Mouse (Mus musculus) midbrain, embryonic 14.5 days (tissue): Measurements from ENCODE around the gene Creg2. TPM values are rescaled to one million over a fixed set of nuclear protein-coding genes. Genes with fewer than 3 reads are reported as not detected.

Experiments used
- ATAC-seq: fragments of 200-750 bp; cut with Nextera tagmentation; 2 replicates; pipeline ENCODE4 v1.8.0; 2017; ENCODE audit warnings: moderate number of reproducible peaks, moderate library complexity; ENCODE audit not compliant: low FRiP score, low TSS enrichment
- DNase-seq: peaks from one replicate; pipeline ENCODE4 v3.0.0-alpha.2; 2015
- H3K27ac ChIP-seq: fragments of 300-500 bp; sonication (generic); replicated peaks from 2 replicates; pipeline ENCODE4 v1.5.1; 2014; ENCODE audit warnings: mild to moderate bottlenecking, low read depth, low read length, moderate library complexity
- H3K27me3 ChIP-seq: fragments of 300-500 bp; sonication (generic); 2 replicates; pipeline ENCODE4 v1.6.1; 2014; ENCODE audit warnings: low read length, control low read depth, mixed read lengths; ENCODE audit not compliant: control insufficient read depth, insufficient read depth
- H3K36me3 ChIP-seq: fragments of 300-500 bp; sonication (generic); 2 replicates; pipeline ENCODE4 v1.6.1; 2014; ENCODE audit warnings: low read length, control low read depth; ENCODE audit not compliant: control insufficient read depth, insufficient read depth
- H3K4me1 ChIP-seq: fragments of 300-500 bp; sonication (generic); 2 replicates; pipeline ENCODE4 v1.6.1; 2014; ENCODE audit warnings: mild to moderate bottlenecking, antibody characterized with exemption, low read length, control low read depth; ENCODE audit not compliant: control insufficient read depth, insufficient read depth
- H3K4me2 ChIP-seq: fragments of 300-500 bp; sonication (generic); 2 replicates; pipeline ENCODE4 v1.6.1; 2014; ENCODE audit warnings: mild to moderate bottlenecking, low read length, moderate library complexity
- H3K4me3 ChIP-seq: fragments of 300-500 bp; sonication (generic); replicated peaks from 2 replicates; pipeline ENCODE4 v1.5.1; 2014; ENCODE audit warnings: low read depth, low read length
- H3K9ac ChIP-seq: fragments of 300-500 bp; sonication (generic); replicated peaks from 2 replicates; pipeline ENCODE4 v1.6.1; 2014; ENCODE audit warnings: mild to moderate bottlenecking, low read length, moderate library complexity
- H3K9me3 ChIP-seq: fragments of 300-500 bp; sonication (generic); 2 replicates; pipeline ENCODE4 v1.6.1; 2016; ENCODE audit warnings: low read length, control low read depth, mixed read lengths; ENCODE audit not compliant: control insufficient read depth
- WGBS: fragments of 180-500 bp; shearing (Covaris S2); extraction: QIAGEN DNeasy Blood & Tissue Kit; methylation state at CpG from one replicate; pipeline ENCODE4 v1.1.7; 2014; 5-methylcytosine and 5-hydroxymethylcytosine counted together
- polyA plus RNA-seq: library from polyadenylated mRNA; unstranded; fragments of >200 nt; fragmentation: Nextera tagmentation; extraction: Ambion mirVana; gene quantifications from 2 replicates; pipeline ENCODE4 v1.2.1, GENCODE M21; 2014

Gene Creg2
- polyA plus RNA-seq, 1 experiment from 2014 or later: 4.2 TPM

GRCm38 (mm10) chr1:39645905-39646759 lies 5.1 kb downstream of the Creg2 start:
- ATAC-seq (no peak), DNase-seq (peak; percentile 64)
- H3K4me2 ChIP-seq: no peak overlapping the region
- H3K9ac ChIP-seq: no peak overlapping the region
- peaks cover 9% of the 10 kb centered on the region; the same call in 1 of the 2 replicates for H3K4me1 ChIP-seq
- WGBS: 34% methylated on average over 8 of the region's 8 CpGs
- peak overlapping the region; percentile 61 for H3K27ac ChIP-seq
- H3K36me3 ChIP-seq: no peaks in the 10 kb centered on the region
- no peaks in the 10 kb centered on the region for H3K27me3 ChIP-seq
- H3K4me3 ChIP-seq: no peak overlapping the region
- H3K9me3 ChIP-seq: no peaks in the 10 kb centered on the region

GRCm38 (mm10) chr1:39644333-39644732 lies 6.9 kb downstream of the Creg2 start:
- WGBS: 74% methylated on average over 1 of the region's 1 CpGs
- Histone ChIP-seq H3K4me1 (peaks cover 6% of the 10 kb centered on the region; the same call in 1 of the 2 replicates), H3K9me3 (no peaks in the 10 kb centered on the region), H3K27ac (no peak overlapping the region), H3K4me2 (no peak overlapping the region), H3K4me3 (no peak overlapping the region), H3K27me3 (no peaks in the 10 kb centered on the region), H3K9ac (no peak overlapping the region), H3K36me3 (no peaks in the 10 kb centered on the region)
- DNase-seq (no peak), ATAC-seq (no peak)

GRCm38 (mm10) chr1:39641667-39642066 lies 9.6 kb downstream of the Creg2 start:
- DNase-seq: no peak
- no peak overlapping the region for H3K9ac ChIP-seq
- no peaks in the 10 kb centered on the region for H3K9me3 ChIP-seq
- H3K4me2 ChIP-seq: no peak overlapping the region
- H3K27ac ChIP-seq: no peak overlapping the region
- 0 out of 2 replicates have a peak, but pooled peaks cover 7% of the 10 kb centered on the region for H3K4me1 ChIP-seq
- WGBS: 87% methylated on average over 7 of the region's 7 CpGs
- H3K4me3 ChIP-seq: no peak overlapping the region
- no peaks in the 10 kb centered on the region for H3K36me3 ChIP-seq
- no peaks in the 10 kb centered on the region for H3K27me3 ChIP-seq
- no peak for ATAC-seq

GRCm38 (mm10) chr1:39637139-39637538 lies 14.1 kb downstream of the Creg2 start:
- Histone ChIP-seq H3K27me3 (no peaks in the 10 kb centered on the region), H3K4me3 (no peak overlapping the region), H3K36me3 (no peaks in the 10 kb centered on the region), H3K9ac (no peak overlapping the region), H3K4me2 (no peak overlapping the region), H3K4me1 (peaks cover 6% of the 10 kb centered on the region; the same call in 1 of the 2 replicates), H3K27ac (no peak overlapping the region), H3K9me3 (no peaks in the 10 kb centered on the region)
- ATAC-seq (no peak), DNase-seq (no peak)
- 48% methylated on average over 8 of the region's 8 CpGs for WGBS

- Histone ChIP-seq H3K9ac (no peak overlapping the region), H3K9me3 (no peaks in the 10 kb centered on the region), H3K36me3 (no peaks in the 10 kb centered on the region), H3K27ac (no peak overlapping the region), H3K4me1 (peaks cover 6% of the 10 kb centered on the region; the same call in 1 of the 2 replicates), H3K4me2 (no peak overlapping the region), H3K4me3 (no peak overlapping the region), H3K27me3 (no peaks in the 10 kb centered on the region)
- 8% methylated on average over 5 of the region's 5 CpGs for WGBS
- DNase-seq (peak; percentile 34), ATAC-seq (peak; percentile 37; the same call in 1 of the 2 replicates)
Observed at GRCm38 (mm10) chr1:39636660-39637059, 14.6 kb downstream of the Creg2 start.

- H3K9ac ChIP-seq: no peak overlapping the region
- H3K27ac ChIP-seq: no peak overlapping the region
- H3K4me1 ChIP-seq: peaks cover 6% of the 10 kb centered on the region; the same call in 1 of the 2 replicates
- DNase-seq (no peak), ATAC-seq (no peak)
- WGBS: 22% methylated on average over 5 of the region's 5 CpGs
- H3K36me3 ChIP-seq: no peaks in the 10 kb centered on the region
- no peak overlapping the region for H3K4me3 ChIP-seq
- no peak overlapping the region for H3K4me2 ChIP-seq
- no peaks in the 10 kb centered on the region for H3K27me3 ChIP-seq
- H3K9me3 ChIP-seq: no peaks in the 10 kb centered on the region
Observed at GRCm38 (mm10) chr1:39636196-39636595, 15.1 kb downstream of the Creg2 start.

- Histone ChIP-seq H3K9me3 (no peaks in the 10 kb centered on the region), H3K27me3 (no peaks in the 10 kb centered on the region), H3K4me3 (no peak overlapping the region), H3K4me1 (no peaks in the 10 kb centered on the region), H3K9ac (no peak overlapping the region), H3K27ac (no peak overlapping the region), H3K4me2 (no peak overlapping the region), H3K36me3 (no peaks in the 10 kb centered on the region)
- no peak for DNase-seq
- ATAC-seq: no peak
- WGBS: 88% methylated on average over 9 of the region's 9 CpGs
Observed at GRCm38 (mm10) chr1:39628606-39629005, 22.7 kb downstream of the Creg2 start.

- H3K27me3 ChIP-seq: no peaks in the 10 kb centered on the region
- no peak overlapping the region for H3K4me2 ChIP-seq
- no peak for ATAC-seq
- H3K9ac ChIP-seq: no peak overlapping the region
- no peaks in the 10 kb centered on the region for H3K36me3 ChIP-seq
- no peak for DNase-seq
- no peak overlapping the region for H3K27ac ChIP-seq
- no peak overlapping the region for H3K4me3 ChIP-seq
- no peaks in the 10 kb centered on the region for H3K9me3 ChIP-seq
- H3K4me1 ChIP-seq: no peaks in the 10 kb centered on the region
- 73% methylated on average over 3 of the region's 3 CpGs for WGBS
Observed at GRCm38 (mm10) chr1:39625491-39625890, 25.8 kb downstream of the Creg2 start.

GRCm38 (mm10) chr1:39623729-39624128 lies 27.5 kb downstream of the Creg2 start:
- H3K4me1 ChIP-seq: peaks cover under 1% of the 10 kb centered on the region; the same call in 1 of the 2 replicates
- DNase-seq (no peak), ATAC-seq (no peak)
- H3K9ac ChIP-seq: no peak overlapping the region
- no peaks in the 10 kb centered on the region for H3K36me3 ChIP-seq
- H3K27ac ChIP-seq: no peak overlapping the region
- no peak overlapping the region for H3K4me3 ChIP-seq
- no peak overlapping the region for H3K4me2 ChIP-seq
- WGBS: 36% methylated on average over 1 of the region's 1 CpGs
- no peaks in the 10 kb centered on the region for H3K9me3 ChIP-seq
- H3K27me3 ChIP-seq: no peaks in the 10 kb centered on the region
